ENCODE assay signal across 8 mouse cellular contexts in the genomic region with DNA sequence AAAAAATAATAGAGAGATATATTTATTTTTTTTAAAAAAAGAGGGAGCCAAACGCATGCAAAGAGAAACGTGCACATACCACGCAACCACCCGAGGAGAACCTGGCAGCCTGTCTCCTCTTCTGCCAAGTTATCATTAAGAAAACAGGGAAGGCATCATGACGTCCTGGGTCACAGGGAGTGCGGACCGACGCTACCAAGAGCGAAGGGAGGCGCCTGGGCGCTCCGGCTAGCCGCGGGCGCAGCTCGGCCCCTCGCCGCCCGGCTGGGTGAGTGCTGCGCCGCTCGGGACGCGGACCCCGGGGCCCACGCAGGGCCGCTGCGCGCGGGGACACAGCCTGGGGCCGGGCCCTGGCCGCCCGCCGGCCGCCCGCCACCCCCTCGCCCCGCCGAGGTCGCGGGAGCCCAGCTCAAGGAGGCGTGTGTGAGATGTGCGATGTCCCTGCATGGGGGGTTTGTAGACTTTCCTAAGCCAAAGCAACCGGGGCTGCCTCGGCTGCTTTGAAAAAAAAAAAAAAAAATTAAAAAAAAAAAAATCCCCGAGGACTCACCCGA. TPM values are rescaled to one million over a fixed set of nuclear protein-coding genes. Genes with fewer than 3 reads are reported as not detected.
DNase-seq lines count a peak whose midpoint lies in the region; ATAC-seq and TF ChIP-seq lines count a peak whose summit lies in the region.

No protein-coding gene starts in this region.

- TF ChIP-seq CTCF in layer of hippocampus, adult 2 months (conservative IDR thresholded peaks at IDR 0.05), result no peak

- peak overlapping the region; percentile 97 for H3K4me2 ChIP-seq in embryonic facial prominence, embryonic 15.5 days (replicated peaks)
- peak overlapping the region; percentile 70 for H3K4me2 ChIP-seq in liver, embryonic 15.5 days

- WGBS in embryonic facial prominence, embryonic 15.5 days, result under 1% methylated on average over 47 of the region's 47 CpGs
- under 1% methylated on average over 32 of the region's 47 CpGs for WGBS in liver, embryonic 15.5 days (ENCODE audit: insufficient replicate concordance)

- H3K4me3 ChIP-seq in embryonic facial prominence, embryonic 15.5 days (replicated peaks), result peak overlapping the region; percentile 59
- peak overlapping the region; percentile 73 for H3K4me3 ChIP-seq in layer of hippocampus, adult 2 months
- peak overlapping the region; percentile 47 for H3K4me3 ChIP-seq in liver, embryonic 15.5 days (replicated peaks)

- ATAC-seq in embryonic facial prominence, embryonic 15.5 days (ENCODE audit: insufficient number of reproducible peaks, low FRiP score, low TSS enrichment, low read depth), result peak; percentile 73
- no peak for ATAC-seq in liver, embryonic 15.5 days (ENCODE audit: insufficient read depth)

- peaks cover 5% of the 10 kb centered on the region; the same call in 1 of the 2 replicates for H3K4me1 ChIP-seq in embryonic facial prominence, embryonic 15.5 days
- H3K4me1 ChIP-seq in liver, embryonic 15.5 days (replicated peaks), result no peaks in the 10 kb centered on the region

- intact Hi-C loops in heart, postnatal 36 days (cut with DNase I), result loop anchor here (2.0 to 5.0 kb wide), 2 partner anchors 41 to 43 kb away; partner anchors contain the start of gene Esrrg

- peak; percentile 92 for DNase-seq in heart, adult 11 months
- no peak for DNase-seq in heart, adult 8-10 months (ENCODE audit: low spot score)
- DNase-seq in heart, postnatal 36 days, result peak; percentile 34 to 57
- DNase-seq in layer of hippocampus, adult 2 months (ENCODE audit: low spot score in 2 of 2), result peak; percentile 9 to 41
- DNase-seq in retina, postnatal 1 day, result peak; percentile 69
- no peak for DNase-seq in thymus, adult 18-20 months

- H3K9ac ChIP-seq in embryonic facial prominence, embryonic 15.5 days, result peak overlapping the region; percentile 53
- H3K9ac ChIP-seq in liver, embryonic 15.5 days, result no peak overlapping the region; the same call in 1 of the 2 replicates

- no peaks in the 10 kb centered on the region for H3K36me3 ChIP-seq in embryonic facial prominence, embryonic 15.5 days
- no peaks in the 10 kb centered on the region for H3K36me3 ChIP-seq in liver, embryonic 15.5 days (replicated peaks)

- H3K27ac ChIP-seq in embryonic facial prominence, embryonic 15.5 days (replicated peaks), result no peak overlapping the region
- H3K27ac ChIP-seq in layer of hippocampus, adult 2 months, result peak overlapping the region; percentile 90
- H3K27ac ChIP-seq in liver, embryonic 15.5 days (replicated peaks), result no peak overlapping the region

- no peaks in the 10 kb centered on the region for H3K27me3 ChIP-seq in embryonic facial prominence, embryonic 15.5 days
- H3K27me3 ChIP-seq in liver, embryonic 15.5 days, result peaks cover 28% of the 10 kb centered on the region

- no peaks in the 10 kb centered on the region for H3K9me3 ChIP-seq in embryonic facial prominence, embryonic 15.5 days (replicated peaks)
- H3K9me3 ChIP-seq in liver, embryonic 15.5 days (replicated peaks), result no peaks in the 10 kb centered on the region

RNA-seq across cellular contexts. Expression of gene Esrrg, which starts 43.2 kb away (rescaled TPM):
- 10 to 100 TPM; 44.1 to 47.4 (median 45.1) TPM for total RNA-seq in heart, adult 8-10 months (2022)
- 1.0 and 1.1 TPM in 2 replicates for polyA plus RNA-seq in embryonic facial prominence, embryonic 15.5 days (2015; fragmentation: Nextera tagmentation; extraction: Ambion mirVana)
- 10 to 100 TPM; 42.5 to 45.7 TPM for total RNA-seq in heart, postnatal 36 days (2021)
- total RNA-seq in layer of hippocampus, adult 2 months (2021), result 10 to 100 TPM; 10.9 to 12.6 TPM
- polyA plus RNA-seq in liver, embryonic 15.5 days (2015; fragmentation: Nextera tagmentation; extraction: Ambion mirVana), result 0.15 and 0.22 TPM in 2 replicates

Comparison
In these comparisons a context has a peak if more than half of its experiments do, and no peak if none do; other contexts are left out.
1. DNase-seq: peak in heart, adult 11 months (single experiment), heart, postnatal 36 days (2 of 2), layer of hippocampus, adult 2 months (2 of 2) and retina, postnatal 1 day (single experiment); none in heart, adult 8-10 months (single experiment) and thymus, adult 18-20 months (0 of 2).
2. Peak in every context shown above with its lines, with median percentiles within 50 percentile points of each other: H3K4me3 ChIP-seq.